Mouse (Mus musculus) hindbrain, embryonic 15.5 days (tissue): ENCODE results near the gene Ssr2. TPM values are rescaled to one million over a fixed set of nuclear protein-coding genes. Genes with fewer than 3 reads are reported as not detected.
"Not testable (repeated sequence)": the region's sequence is repeated elsewhere in the genome, so short reads cannot be mapped to it uniquely, and the experiment has no call there.

Experiments
- ATAC-seq: fragments of 200-750 bp; cut with Nextera tagmentation; 2 replicates; pipeline ENCODE4 v1.8.0; 2017; ENCODE audit warnings: low read depth, moderate number of reproducible peaks, moderate TSS enrichment; ENCODE audit not compliant: low FRiP score
- H3K27ac ChIP-seq: fragments of 300-500 bp; sonication (generic); replicated peaks from 2 replicates; pipeline ENCODE4 v1.5.1; 2015; ENCODE audit warnings: mild to moderate bottlenecking, inconsistent platforms
- H3K27me3 ChIP-seq: fragments of 300-500 bp; sonication (generic); 2 replicates; pipeline ENCODE4 v1.6.1; 2015; ENCODE audit warnings: control low read depth, inconsistent platforms
- H3K36me3 ChIP-seq: fragments of 300-500 bp; sonication (generic); 2 replicates; pipeline ENCODE4 v1.6.1; 2015; ENCODE audit warnings: control low read depth, inconsistent platforms
- H3K4me1 ChIP-seq: fragments of 300-500 bp; sonication (generic); replicated peaks from 2 replicates; pipeline ENCODE4 v1.6.1; 2015; ENCODE audit warnings: control low read depth, inconsistent platforms
- H3K4me2 ChIP-seq: fragments of 300-500 bp; sonication (generic); 2 replicates; pipeline ENCODE4 v1.6.1; 2015; ENCODE audit warnings: moderate library complexity, mild to moderate bottlenecking, inconsistent platforms
- H3K4me3 ChIP-seq: fragments of 300-500 bp; sonication (generic); 2 replicates; pipeline ENCODE4 v1.5.1; 2015; ENCODE audit warnings: mild to moderate bottlenecking, inconsistent platforms
- H3K9ac ChIP-seq: fragments of 300-500 bp; sonication (generic); 2 replicates; pipeline ENCODE4 v1.6.1; 2015; ENCODE audit warnings: inconsistent platforms
- H3K9me3 ChIP-seq: fragments of 300-500 bp; sonication (generic); 2 replicates; pipeline ENCODE4 v1.6.1; 2016; ENCODE audit warnings: control low read depth, inconsistent platforms
- WGBS: fragments of 180-500 bp; shearing (Covaris S2); methylation state at CpG from one replicate; pipeline ENCODE4 v1.1.7; 2015; 5-methylcytosine and 5-hydroxymethylcytosine counted together
- polyA plus RNA-seq: library from polyadenylated mRNA; unstranded; fragments of >200 nt; fragmentation: Nextera tagmentation; extraction: Ambion mirVana; gene quantifications from 2 replicates; pipeline ENCODE4 v1.2.1, GENCODE M21; 2015

Ssr2 gene
- polyA plus RNA-seq, 1 experiment from 2014 or later = 149 TPM

- Histone ChIP-seq H3K27ac (no peak overlapping the region), H3K4me1 (peaks cover 3% of the 10 kb centered on the region; the same call in 1 of the 2 replicates), H3K4me3 (no peak overlapping the region), H3K9me3 (no peaks in the 10 kb centered on the region), H3K27me3 (no peaks in the 10 kb centered on the region), H3K4me2 (no peak overlapping the region), H3K9ac (no peak overlapping the region), H3K36me3 (peaks cover 10% of the 10 kb centered on the region)
- no peak for ATAC-seq
- 78% methylated on average over 10 of the region's 10 CpGs for WGBS
Measured at GRCm38 (mm10) chr3:88592942-88593576, 17.4 kb downstream of the Ssr2 start.

GRCm38 (mm10) chr3:88593893-88594580 is 18.4 kb downstream of the Ssr2 start:
- ATAC-seq = no peak
- Histone ChIP-seq H3K4me3 (no peak overlapping the region), H3K27me3 (no peaks in the 10 kb centered on the region), H3K4me2 (no peak overlapping the region), H3K9me3 (no peaks in the 10 kb centered on the region), H3K4me1 (peaks cover 3% of the 10 kb centered on the region; the same call in 1 of the 2 replicates), H3K36me3 (0 out of 2 replicates have a peak, but pooled peaks cover 3% of the 10 kb centered on the region), H3K27ac (no peak overlapping the region), H3K9ac (no peak overlapping the region)
- 70% methylated on average over 10 of the region's 10 CpGs for WGBS

DNA sequence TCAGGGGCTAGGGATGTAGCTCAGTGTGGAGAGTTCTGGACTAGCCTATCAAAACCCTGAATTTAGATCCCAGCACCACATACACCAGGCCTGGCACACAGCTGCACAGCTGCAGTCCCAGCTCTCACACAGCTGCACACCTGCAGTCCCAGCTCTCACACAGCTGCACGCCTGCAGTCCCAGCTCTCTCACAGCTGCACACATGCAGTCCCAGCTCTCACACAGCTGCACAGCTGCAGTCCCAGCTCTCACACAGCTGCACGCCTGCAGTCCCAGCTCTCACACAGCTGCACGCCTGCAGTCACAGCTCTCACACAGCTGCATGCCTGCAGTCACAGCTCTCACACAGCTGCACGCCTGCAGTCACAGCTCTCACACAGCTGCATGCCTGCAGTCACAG is 20.9 kb downstream of the Ssr2 start:
- H3K4me2 ChIP-seq, H3K9ac ChIP-seq, ATAC-seq, H3K9me3 ChIP-seq, H3K36me3 ChIP-seq, H3K27ac ChIP-seq, H3K27me3 ChIP-seq, H3K4me1 ChIP-seq, H3K4me3 ChIP-seq: not testable (repeated sequence)
- 78% methylated on average over 4 of the region's 4 CpGs for WGBS

DNA sequence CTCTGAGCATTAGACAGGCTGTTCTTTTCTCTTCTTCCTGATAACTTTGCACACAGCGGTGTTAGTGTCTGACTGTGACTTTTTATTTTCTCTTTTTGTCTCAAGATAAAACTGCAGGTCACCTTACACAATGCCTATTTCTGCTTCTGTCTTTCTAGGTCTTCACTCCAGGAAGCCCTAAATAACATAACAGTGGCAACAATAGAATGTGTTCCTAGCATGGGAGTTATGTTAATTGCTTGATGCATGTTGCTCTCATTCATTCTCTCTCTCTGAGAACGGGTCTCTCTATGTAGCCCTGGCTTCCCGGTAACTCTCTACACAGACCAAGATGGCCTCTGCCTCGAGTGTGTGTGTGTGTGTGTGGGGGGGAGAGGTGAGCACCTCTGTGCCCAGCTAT is 26.8 kb downstream of the Ssr2 start:
- Histone ChIP-seq H3K4me1 (peaks cover 9% of the 10 kb centered on the region; the same call in 1 of the 2 replicates), H3K36me3 (no peaks in the 10 kb centered on the region), H3K27me3 (no peaks in the 10 kb centered on the region), H3K4me2 (no peak overlapping the region), H3K9me3 (no peaks in the 10 kb centered on the region), H3K27ac (no peak overlapping the region), H3K4me3 (no peak overlapping the region), H3K9ac (no peak overlapping the region)
- WGBS = 70% methylated on average over 4 of the region's 4 CpGs
- no peak for ATAC-seq

DNA sequence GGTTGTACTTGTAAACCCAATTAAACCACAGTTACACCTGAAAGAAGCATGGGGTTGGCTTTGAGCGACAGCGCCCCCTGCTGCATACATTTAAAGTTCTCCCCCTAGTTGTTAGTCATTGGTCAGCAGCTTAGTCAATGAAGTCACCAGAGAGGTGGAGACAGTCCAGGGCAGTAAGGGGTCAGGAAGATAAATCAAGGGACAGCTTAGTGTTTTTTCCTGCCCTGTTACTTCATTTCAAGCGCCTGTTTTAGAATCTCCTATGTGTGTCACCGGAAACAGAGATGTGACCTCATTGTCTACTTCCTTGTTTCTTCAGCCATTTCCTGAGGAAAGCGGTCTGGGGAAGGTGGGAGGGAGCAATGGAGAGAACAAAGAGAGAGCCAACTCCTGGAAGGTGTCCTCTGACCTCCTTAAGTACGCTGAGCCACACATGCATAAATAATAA is 28.1 kb downstream of the Ssr2 start:
- Histone ChIP-seq H3K4me1 (peaks cover 15% of the 10 kb centered on the region), H3K27me3 (no peaks in the 10 kb centered on the region), H3K9ac (no peak overlapping the region), H3K27ac (no peak overlapping the region), H3K9me3 (no peaks in the 10 kb centered on the region), H3K4me2 (no peak overlapping the region), H3K36me3 (no peaks in the 10 kb centered on the region), H3K4me3 (no peak overlapping the region)
- 28% methylated on average over 6 of the region's 6 CpGs for WGBS
- ATAC-seq = no peak

GRCm38 (mm10) chr3:88604863-88605262 is 29.2 kb downstream of the Ssr2 start:
- WGBS = 93% methylated on average over 7 of the region's 7 CpGs
- H3K27ac ChIP-seq = no peak overlapping the region
- no peaks in the 10 kb centered on the region for H3K9me3 ChIP-seq
- no peak overlapping the region for H3K9ac ChIP-seq
- peaks cover 15% of the 10 kb centered on the region for H3K4me1 ChIP-seq
- no peak overlapping the region for H3K4me2 ChIP-seq
- no peak for ATAC-seq
- no peak overlapping the region for H3K4me3 ChIP-seq
- no peaks in the 10 kb centered on the region for H3K36me3 ChIP-seq
- no peaks in the 10 kb centered on the region for H3K27me3 ChIP-seq

DNA sequence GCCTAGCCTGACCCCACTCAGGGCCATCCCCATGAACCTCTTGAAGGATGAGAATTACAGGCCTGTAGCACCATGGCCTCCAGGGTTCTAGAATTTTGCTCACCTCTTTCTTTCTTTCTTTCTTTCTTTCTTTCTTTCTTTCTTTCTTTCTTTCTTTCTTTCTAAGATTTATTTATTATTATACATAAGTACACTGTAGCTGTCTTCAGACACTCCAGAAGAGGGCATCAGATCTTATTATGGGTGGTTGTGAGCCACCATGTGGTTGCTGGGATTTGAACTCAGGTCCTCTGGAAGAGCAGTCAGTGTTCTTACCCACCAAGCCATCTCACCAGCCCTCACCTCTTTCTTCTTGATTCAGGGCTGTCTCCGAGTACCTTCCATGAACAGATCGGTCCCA is 30.0 kb downstream of the Ssr2 start, which contains the start of gene Arhgef2:
Gene Arhgef2 (plus strand): TSS at position 301 of the 400 bp plus-strand sequence.
- 92% methylated on average over 2 of the region's 2 CpGs for WGBS

DNA sequence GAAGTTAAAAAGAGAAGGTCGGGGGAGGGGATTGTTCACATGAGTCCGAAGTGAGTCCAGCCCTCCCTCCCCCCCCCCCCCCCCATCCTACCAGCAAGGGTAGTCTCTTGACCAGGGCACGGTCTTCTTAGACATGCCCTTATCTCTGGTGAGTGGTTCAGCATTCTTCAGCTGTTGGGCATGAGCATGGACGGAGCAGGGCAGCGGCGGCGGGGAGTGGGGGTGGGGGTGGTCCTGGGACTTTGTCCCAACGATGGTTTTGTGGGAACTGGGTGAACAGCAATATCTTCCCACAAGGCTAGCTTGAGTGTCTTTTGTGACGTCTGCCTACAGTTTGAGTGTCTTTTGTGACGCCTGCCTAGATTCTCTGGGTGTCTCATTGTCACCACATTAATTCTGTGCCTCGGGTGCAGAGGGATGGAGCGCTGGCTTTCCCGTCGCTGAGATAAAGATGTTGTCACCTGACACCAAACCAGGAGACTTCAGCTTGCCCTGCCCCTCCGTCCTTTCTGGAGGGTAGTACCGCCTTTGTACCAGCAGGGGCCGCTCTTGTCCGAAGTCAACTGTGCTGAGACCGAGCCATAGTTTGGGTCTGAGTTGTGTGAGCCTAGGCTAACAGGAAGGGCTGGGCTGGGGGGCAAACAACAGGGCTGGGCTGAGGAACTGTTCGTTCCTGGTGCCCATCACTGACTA is 31.5 kb downstream of the Ssr2 start:
- no peaks in the 10 kb centered on the region for H3K36me3 ChIP-seq
- H3K9me3 ChIP-seq = no peaks in the 10 kb centered on the region
- peak overlapping the region; percentile 58 for H3K4me2 ChIP-seq
- peaks cover 15% of the 10 kb centered on the region for H3K4me1 ChIP-seq
- ATAC-seq = peak; percentile 88
- H3K9ac ChIP-seq = peak overlapping the region; percentile 26
- H3K4me3 ChIP-seq = peak overlapping the region; percentile 26
- WGBS = 2% methylated on average over 20 of the region's 20 CpGs
- H3K27ac ChIP-seq = no peak overlapping the region
- no peaks in the 10 kb centered on the region for H3K27me3 ChIP-seq

More for the DNA sequence above, 30.0 kb downstream of the Ssr2 start, which contains the start of gene Arhgef2:
- not testable (repeated sequence) for ATAC-seq, H3K27ac ChIP-seq, H3K36me3 ChIP-seq, H3K9me3 ChIP-seq, H3K9ac ChIP-seq, H3K27me3 ChIP-seq, H3K4me3 ChIP-seq
- peaks cover 15% of the 10 kb centered on the region for H3K4me1 ChIP-seq
- peak within 1 kb of the TSS; percentile 58 for H3K4me2 ChIP-seq

DNA sequence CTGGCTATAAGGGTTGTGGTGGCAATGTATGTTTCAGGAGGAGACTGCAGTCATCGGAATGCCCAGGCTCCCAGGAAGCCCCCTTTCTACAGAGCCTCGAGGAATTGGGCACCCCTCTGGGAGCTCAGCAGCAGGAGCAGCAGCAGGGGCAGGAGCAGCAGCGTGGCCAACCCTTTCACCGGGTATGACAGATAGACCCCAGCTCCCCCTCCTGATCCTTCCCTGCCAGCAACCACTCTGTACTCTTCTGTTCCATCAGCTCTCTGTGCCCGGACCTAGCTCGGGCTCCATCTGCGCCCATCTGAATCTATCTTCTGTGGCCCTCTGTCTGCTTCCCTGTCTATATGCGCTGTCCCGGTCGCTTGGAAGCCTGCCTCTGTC is 32.1 kb downstream of the Ssr2 start:
- Histone ChIP-seq H3K9me3 (no peaks in the 10 kb centered on the region), H3K36me3 (no peaks in the 10 kb centered on the region), H3K9ac (peak overlapping the region; percentile 10; the same call in 1 of the 2 replicates), H3K4me2 (peak overlapping the region; percentile 58), H3K27me3 (no peaks in the 10 kb centered on the region), H3K4me1 (peaks cover 15% of the 10 kb centered on the region), H3K4me3 (peak overlapping the region; percentile 26), H3K27ac (no peak overlapping the region)
- peak; percentile 57; the same call in 1 of the 2 replicates for ATAC-seq
- WGBS = 23% methylated on average over 10 of the region's 10 CpGs

DNA sequence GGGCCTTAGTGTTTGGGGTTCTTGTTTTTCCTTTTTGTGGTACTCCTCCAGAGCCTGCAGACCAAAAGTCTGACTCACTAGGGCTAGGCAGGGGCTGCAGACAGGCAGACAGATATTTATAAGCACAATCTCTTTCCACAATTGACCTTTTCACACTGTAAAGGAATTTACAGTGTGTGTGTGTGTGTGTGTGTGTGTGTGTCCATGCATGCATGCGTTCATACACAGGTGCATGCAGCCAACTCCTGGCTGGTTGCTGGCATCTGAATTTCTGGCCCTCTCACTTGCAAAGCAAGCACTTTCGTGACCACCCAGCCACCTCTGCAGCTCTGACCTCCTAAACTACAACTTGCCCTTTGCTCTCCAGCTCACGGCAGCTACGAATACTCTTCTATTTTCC is 33.4 kb downstream of the Ssr2 start:
- H3K4me3 ChIP-seq = no peak overlapping the region
- WGBS = 78% methylated on average over 4 of the region's 4 CpGs
- peaks cover 15% of the 10 kb centered on the region for H3K4me1 ChIP-seq
- no peaks in the 10 kb centered on the region for H3K27me3 ChIP-seq
- H3K9ac ChIP-seq = no peak overlapping the region
- no peak overlapping the region for H3K4me2 ChIP-seq
- H3K27ac ChIP-seq = no peak overlapping the region
- no peak for ATAC-seq
- H3K36me3 ChIP-seq = no peaks in the 10 kb centered on the region
- no peaks in the 10 kb centered on the region for H3K9me3 ChIP-seq

DNA sequence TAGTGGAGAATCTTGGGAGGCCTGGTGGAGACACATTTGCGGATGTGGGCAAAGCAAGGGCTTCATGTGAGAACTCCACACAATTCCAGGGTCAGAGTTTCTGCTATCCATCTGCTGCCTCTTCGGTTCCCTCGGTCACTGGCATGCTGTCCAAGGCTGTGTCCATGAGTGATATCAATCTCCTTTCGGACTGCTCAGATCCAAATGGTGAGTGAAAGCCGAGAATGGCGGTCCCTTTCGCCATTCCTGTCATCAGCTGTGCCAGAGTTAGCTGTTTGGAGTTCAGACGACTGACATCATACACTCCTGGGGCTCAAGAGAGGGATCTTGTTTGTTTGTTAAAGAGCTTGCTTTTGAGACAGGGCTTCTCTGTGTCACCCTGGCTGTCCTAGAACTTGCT is 38.7 kb downstream of the Ssr2 start:
- Histone ChIP-seq H3K9ac (no peak overlapping the region), H3K27me3 (no peaks in the 10 kb centered on the region), H3K4me1 (peaks cover 13% of the 10 kb centered on the region), H3K9me3 (no peaks in the 10 kb centered on the region), H3K27ac (no peak overlapping the region), H3K4me2 (no peak overlapping the region), H3K36me3 (no peaks in the 10 kb centered on the region), H3K4me3 (no peak overlapping the region)
- no peak for ATAC-seq
- 85% methylated on average over 8 of the region's 8 CpGs for WGBS

- Histone ChIP-seq H3K9me3 (no peaks in the 10 kb centered on the region), H3K4me1 (peaks cover 14% of the 10 kb centered on the region), H3K4me2 (no peak overlapping the region), H3K4me3 (no peak overlapping the region), H3K27ac (no peak overlapping the region), H3K36me3 (no peaks in the 10 kb centered on the region), H3K27me3 (no peaks in the 10 kb centered on the region), H3K9ac (no peak overlapping the region)
- ATAC-seq = no peak
- 73% methylated on average over 5 of the region's 5 CpGs for WGBS
Measured at GRCm38 (mm10) chr3:88615117-88615516, 39.4 kb downstream of the Ssr2 start.
